Mouse (Mus musculus): ENCODE data around the gene Gm13101. TPM values are rescaled to one million over a fixed set of nuclear protein-coding genes. Genes with fewer than 3 reads are reported as not detected.

Gm13101 gene
- total RNA-seq (2023), result not detected

GRCm38 (mm10) chr4:143966850-143967249 lies at the start of gene Gm13101:
Gene Gm13101, minus strand, starts transcription at chr4:143966950.

GRCm38 (mm10) chr4:143994269-143994668 lies 27.5 kb upstream of the Gm13101 start, which contains the start of gene Pramef17:
Gene Pramef17, minus strand, starts transcription at chr4:143994369.

GRCm38 (mm10) chr4:143950916-143951315 lies 15.8 kb downstream of the Gm13101 start, which contains the start of gene Pramef25:
Gene Pramef25, minus strand, starts transcription at chr4:143951016.

Other genes with a start within 250 kb of the Gm13101 start
- not detected for gene Gm13078, start 247.5 kb downstream of the Gm13101 start, total RNA-seq (2023)
- gene Gm13023, start 177.6 kb downstream of the Gm13101 start, total RNA-seq (2023), result not detected
- gene Gm13084, start 150.9 kb downstream of the Gm13101 start, total RNA-seq (2023), result not detected
- not detected for gene Gm13103, start 120.5 kb downstream of the Gm13101 start, total RNA-seq (2023)
- gene Pramef6, start 66.6 kb downstream of the Gm13101 start, total RNA-seq (2023), result not detected
- gene Pramef25, start 15.9 kb downstream of the Gm13101 start, total RNA-seq (2023), result not detected
- gene Pramef17, start 27.4 kb upstream of the Gm13101 start, total RNA-seq (2023), result not detected
- gene Pramel4, start 92.2 kb upstream of the Gm13101 start, total RNA-seq (2023), result not detected
- not detected for gene Gm13102, start 139.5 kb upstream of the Gm13101 start, total RNA-seq (2023)
- not detected for gene Oog3, start 195.7 kb upstream of the Gm13101 start, total RNA-seq (2023)
- not detected for gene Oog2, start 223.8 kb upstream of the Gm13101 start, total RNA-seq (2023)
- gene C87977, start 246.4 kb upstream of the Gm13101 start, total RNA-seq (2023), result not detected